Mouse (Mus musculus) v-Abl transformed pro-B cells (cell line): Measurements from ENCODE around the gene Nfkbib.

Experiments used
- in situ Hi-C, 2 experiments: fragments of 400-800 bp; cut with MboI; formaldehyde crosslinking; loops; one replicate each; pipeline ENCODE4 v1.15.1; 2025; ENCODE audit not compliant: unreplicated experiment in 2 of 2

Nfkbib gene

GRCm38 (mm10) chr7:28735701-28736100, 31.6 kb downstream of the Nfkbib start:
- in situ Hi-C loops = loop anchor here in 1 of 2 experiments (25.0 kb wide), 1 partner anchor 298 kb away; the partner anchor contains the start of gene Gmfg

- in situ Hi-C loops = loop anchor here in 1 of 2 experiments (25.0 kb wide), 1 partner anchor 296 kb away; the partner anchor contains the start of gene Gmfg
Observed at GRCm38 (mm10) chr7:28733211-28733610, 34.1 kb downstream of the Nfkbib start.

- in situ Hi-C loops = loop anchor here in 1 of 2 experiments (25.0 kb wide), 1 partner anchor 295 kb away; the partner anchor contains the start of gene Gmfg
Observed at GRCm38 (mm10) chr7:28732341-28733142, 34.8 kb downstream of the Nfkbib start.

GRCm38 (mm10) chr7:28727649-28728340, 39.5 kb downstream of the Nfkbib start:
- in situ Hi-C loops = loop anchor here (10.0 to 25.0 kb wide), 3 partner anchors 113 to 290 kb away; partner anchors contain the start of gene Gmfg (in 1 of the 2)

GRCm38 (mm10) chr7:28726600-28726999, 40.7 kb downstream of the Nfkbib start:
- in situ Hi-C loops = loop anchor here (10.0 to 25.0 kb wide), 3 partner anchors 112 to 289 kb away; partner anchors contain the start of gene Gmfg (in 1 of the 2)

GRCm38 (mm10) chr7:28724613-28725012, 42.7 kb downstream of the Nfkbib start:
- in situ Hi-C loops = loop anchor here (10.0 to 25.0 kb wide), 3 partner anchors 110 to 287 kb away; partner anchors contain the start of gene Gmfg (in 1 of the 2)

GRCm38 (mm10) chr7:28722079-28722478, 45.2 kb downstream of the Nfkbib start:
- in situ Hi-C loops = loop anchor here in 1 of 2 experiments (10.0 kb wide), 2 partner anchors 107 to 277 kb away; no protein-coding TSS in a partner anchor

GRCm38 (mm10) chr7:28720753-28721537, 46.4 kb downstream of the Nfkbib start:
- in situ Hi-C loops = loop anchor here in 1 of 2 experiments (10.0 kb wide), 2 partner anchors 106 to 276 kb away; no protein-coding TSS in a partner anchor

- in situ Hi-C loops = loop anchor here (10.0 kb wide), 2 partner anchors 105 to 275 kb away; no protein-coding TSS in a partner anchor
Observed at GRCm38 (mm10) chr7:28719650-28720049, 47.7 kb downstream of the Nfkbib start.

- in situ Hi-C loops = loop anchor here in 1 of 2 experiments (10.0 kb wide), 1 partner anchor 104 kb away; no protein-coding TSS in a partner anchor
Observed at GRCm38 (mm10) chr7:28719159-28719558, 48.2 kb downstream of the Nfkbib start.

GRCm38 (mm10) chr7:28717726-28718125, 49.6 kb downstream of the Nfkbib start:
- in situ Hi-C loops = loop anchor here in 1 of 2 experiments (10.0 kb wide), 1 partner anchor 103 kb away; no protein-coding TSS in a partner anchor

- in situ Hi-C loops = loop anchor here in 1 of 2 experiments (10.0 kb wide), 1 partner anchor 102 kb away; no protein-coding TSS in a partner anchor
Observed at GRCm38 (mm10) chr7:28716590-28717281, 50.6 kb downstream of the Nfkbib start, which contains the start of gene Fbxo17. Gene Fbxo17 (plus strand): TSS chr7:28716804.

- in situ Hi-C loops = loop anchor here in 1 of 2 experiments (10.0 kb wide), 1 partner anchor 101 kb away; no protein-coding TSS in a partner anchor
Observed at GRCm38 (mm10) chr7:28715598-28715997, 51.7 kb downstream of the Nfkbib start.

- in situ Hi-C loops = loop anchor here in 1 of 2 experiments (10.0 kb wide), 1 partner anchor 100 kb away; no protein-coding TSS in a partner anchor
Observed at GRCm38 (mm10) chr7:28714667-28715066, 52.6 kb downstream of the Nfkbib start.

GRCm38 (mm10) chr7:28710962-28711361, 56.4 kb downstream of the Nfkbib start:
- in situ Hi-C loops = loop anchor here in 1 of 2 experiments (10.0 kb wide), 1 partner anchor 96 kb away; no protein-coding TSS in a partner anchor

GRCm38 (mm10) chr7:28709454-28709853, 57.9 kb downstream of the Nfkbib start:
- in situ Hi-C loops = no loop called here
